Mouse (Mus musculus) midbrain, embryonic 16.5 days (tissue): ENCODE results near the gene Prr13. TPM values are rescaled to one million over a fixed set of nuclear protein-coding genes. Genes with fewer than 3 reads are reported as not detected.

ENCODE experiments used
- ATAC-seq: fragments of 200-750 bp; cut with Nextera tagmentation; 2 replicates; pipeline ENCODE4 v1.8.0; 2017; ENCODE audit warnings: moderate TSS enrichment
- H3K27ac ChIP-seq: fragments of 300-500 bp; sonication (generic); 2 replicates; pipeline ENCODE4 v1.5.1; 2014; ENCODE audit warnings: mild to moderate bottlenecking, low read length, mixed read lengths
- H3K27me3 ChIP-seq: fragments of 300-500 bp; sonication (generic); 2 replicates; pipeline ENCODE4 v1.6.1; 2014; ENCODE audit warnings: low read depth, low read length, mixed read lengths; ENCODE audit not compliant: control insufficient read depth, insufficient read depth
- H3K36me3 ChIP-seq: fragments of 300-500 bp; sonication (generic); 2 replicates; pipeline ENCODE4 v1.6.1; 2014; ENCODE audit warnings: mild to moderate bottlenecking, low read length, moderate library complexity, mixed read lengths; ENCODE audit not compliant: control insufficient read depth, insufficient read depth
- H3K4me1 ChIP-seq: fragments of 300-500 bp; sonication (generic); 2 replicates; pipeline ENCODE4 v1.6.1; 2014; ENCODE audit warnings: mild to moderate bottlenecking, low read length, mixed read lengths; ENCODE audit not compliant: control insufficient read depth, insufficient read depth
- H3K4me2 ChIP-seq: fragments of 300-500 bp; sonication (generic); 2 replicates; pipeline ENCODE4 v1.6.1; 2014; ENCODE audit warnings: mild to moderate bottlenecking, low read length, mixed read lengths
- H3K4me3 ChIP-seq: fragments of 300-500 bp; sonication (generic); 2 replicates; pipeline ENCODE4 v1.5.1; 2014; ENCODE audit warnings: low read depth, mild to moderate bottlenecking, low read length, moderate library complexity, mixed read lengths
- H3K9ac ChIP-seq: fragments of 300-500 bp; sonication (generic); 2 replicates; pipeline ENCODE4 v1.6.1; 2014; ENCODE audit warnings: low read depth, low read length, mixed read lengths
- H3K9me3 ChIP-seq: fragments of 300-500 bp; sonication (generic); replicated peaks from 2 replicates; pipeline ENCODE4 v1.6.1; 2014; ENCODE audit warnings: mild to moderate bottlenecking, low read length, mixed read lengths; ENCODE audit not compliant: control insufficient read depth, poor library complexity, severe bottlenecking
- WGBS: fragments of 180-500 bp; shearing (Covaris S2); extraction: QIAGEN DNeasy Blood & Tissue Kit; methylation state at CpG from one replicate; pipeline ENCODE4 v1.1.7; 2014; 5-methylcytosine and 5-hydroxymethylcytosine counted together
- polyA plus RNA-seq: library from polyadenylated mRNA; unstranded; fragments of >200 nt; fragmentation: Nextera tagmentation; extraction: Ambion mirVana; gene quantifications from 2 replicates; pipeline ENCODE4 v1.2.1, GENCODE M21; 2015

Gene Prr13
- polyA plus RNA-seq, 1 experiment from 2014 or later, result 106 TPM

GRCm38 (mm10) chr15:102470183-102470604 lies 11.4 kb downstream of the Prr13 start, which contains the start of gene Pcbp2:
Gene Pcbp2 (plus strand): TSS chr15:102470539.
- H3K27me3 ChIP-seq, result no peaks in the 10 kb centered on the region
- peak; percentile 98 for ATAC-seq
- H3K4me1 ChIP-seq, result peaks cover 16% of the 10 kb centered on the region
- peak within 1 kb of the TSS; percentile 88 for H3K27ac ChIP-seq
- peak within 1 kb of the TSS; percentile 76 for H3K4me2 ChIP-seq
- H3K4me3 ChIP-seq, result peak within 1 kb of the TSS; percentile 74
- WGBS, result under 1% methylated on average over 31 of the region's 40 CpGs
- peak within 1 kb of the TSS; percentile 81 for H3K9ac ChIP-seq
- H3K9me3 ChIP-seq, result no peaks in the 10 kb centered on the region
- H3K36me3 ChIP-seq, result peaks cover 6% of the 10 kb centered on the region; the same call in 1 of the 2 replicates

- H3K27ac ChIP-seq, result peak overlapping the region; percentile 88
- peak overlapping the region; percentile 76 for H3K4me2 ChIP-seq
- peak overlapping the region; percentile 74 for H3K4me3 ChIP-seq
- peak overlapping the region; percentile 81 for H3K9ac ChIP-seq
- peaks cover 16% of the 10 kb centered on the region for H3K4me1 ChIP-seq
- no peaks in the 10 kb centered on the region for H3K9me3 ChIP-seq
- ATAC-seq, result peak; percentile 66
- no peaks in the 10 kb centered on the region for H3K27me3 ChIP-seq
- peaks cover 10% of the 10 kb centered on the region for H3K36me3 ChIP-seq
- under 1% methylated on average over 34 of the region's 67 CpGs for WGBS
These were observed 11.9 kb downstream of the Prr13 start for GRCm38 (mm10) chr15:102470605-102471294.

- Histone ChIP-seq H3K27me3 (no peaks in the 10 kb centered on the region), H3K9me3 (no peaks in the 10 kb centered on the region), H3K4me3 (peak overlapping the region; percentile 74), H3K4me1 (peaks cover 16% of the 10 kb centered on the region), H3K27ac (peak overlapping the region; percentile 88), H3K9ac (peak overlapping the region; percentile 81), H3K36me3 (peaks cover 15% of the 10 kb centered on the region), H3K4me2 (peak overlapping the region; percentile 76)
- under 1% methylated on average over 10 of the region's 10 CpGs for WGBS
- ATAC-seq, result no peak
These were observed 12.4 kb downstream of the Prr13 start for GRCm38 (mm10) chr15:102471295-102471645.

GRCm38 (mm10) chr15:102471727-102472126 lies 12.9 kb downstream of the Prr13 start:
- no peak for ATAC-seq

GRCm38 (mm10) chr15:102473246-102473645 lies 14.4 kb downstream of the Prr13 start:
- H3K4me2 ChIP-seq, result no peak overlapping the region

More at GRCm38 (mm10) chr15:102471727-102472126, 12.9 kb downstream of the Prr13 start:
- Histone ChIP-seq H3K4me1 (peaks cover 16% of the 10 kb centered on the region), H3K27me3 (no peaks in the 10 kb centered on the region), H3K36me3 (peaks cover 15% of the 10 kb centered on the region), H3K27ac (no peak overlapping the region), H3K4me2 (peak overlapping the region; percentile 76), H3K4me3 (peak overlapping the region; percentile 74), H3K9me3 (no peaks in the 10 kb centered on the region), H3K9ac (no peak overlapping the region; the same call in 1 of the 2 replicates)

DNA sequence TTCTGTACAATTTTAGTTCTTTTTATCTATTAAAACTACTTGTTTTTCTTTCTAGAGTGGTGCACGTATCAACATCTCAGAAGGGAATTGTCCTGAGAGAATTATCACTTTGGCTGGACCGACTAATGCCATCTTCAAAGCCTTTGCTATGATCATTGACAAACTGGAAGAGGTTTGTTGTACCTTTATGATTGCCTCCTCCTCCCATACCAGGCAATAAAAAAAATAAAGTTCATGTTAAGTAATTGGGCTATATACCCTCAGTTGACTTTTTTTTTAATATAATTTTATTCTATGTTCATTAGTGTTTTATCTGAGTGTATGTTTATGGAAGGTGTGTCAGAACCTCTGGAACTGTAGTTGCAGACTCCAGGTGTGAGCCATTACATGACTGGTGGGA lies 15.7 kb downstream of the Prr13 start:
- H3K4me1 ChIP-seq, result peaks cover 16% of the 10 kb centered on the region
- no peak overlapping the region for H3K9ac ChIP-seq
- WGBS, result 90% methylated on average over 2 of the region's 2 CpGs
- no peaks in the 10 kb centered on the region for H3K9me3 ChIP-seq
- no peak overlapping the region for H3K4me2 ChIP-seq
- H3K27ac ChIP-seq, result no peak overlapping the region
- no peak for ATAC-seq
- peaks cover 26% of the 10 kb centered on the region for H3K36me3 ChIP-seq
- no peaks in the 10 kb centered on the region for H3K27me3 ChIP-seq
- no peak overlapping the region for H3K4me3 ChIP-seq

More at GRCm38 (mm10) chr15:102473246-102473645, 14.4 kb downstream of the Prr13 start:
- Histone ChIP-seq H3K9ac (0 out of 2 replicates have a peak overlapping the region, but pooled peaks have one; percentile 34), H3K36me3 (peaks cover 19% of the 10 kb centered on the region), H3K27me3 (no peaks in the 10 kb centered on the region), H3K4me3 (no peak overlapping the region), H3K27ac (no peak overlapping the region), H3K9me3 (no peaks in the 10 kb centered on the region), H3K4me1 (peaks cover 16% of the 10 kb centered on the region)
- no peak for ATAC-seq
- 62% methylated on average over 2 of the region's 2 CpGs for WGBS

GRCm38 (mm10) chr15:102483136-102483535 lies 24.3 kb downstream of the Prr13 start:
- no peak overlapping the region for H3K9ac ChIP-seq
- no peak for ATAC-seq
- 93% methylated on average over 3 of the region's 3 CpGs for WGBS
- H3K4me1 ChIP-seq, result no peaks in the 10 kb centered on the region
- H3K27me3 ChIP-seq, result no peaks in the 10 kb centered on the region
- peaks cover 39% of the 10 kb centered on the region for H3K36me3 ChIP-seq
- no peak overlapping the region for H3K4me2 ChIP-seq
- H3K27ac ChIP-seq, result no peak overlapping the region
- H3K9me3 ChIP-seq, result no peaks in the 10 kb centered on the region
- H3K4me3 ChIP-seq, result no peak overlapping the region

DNA sequence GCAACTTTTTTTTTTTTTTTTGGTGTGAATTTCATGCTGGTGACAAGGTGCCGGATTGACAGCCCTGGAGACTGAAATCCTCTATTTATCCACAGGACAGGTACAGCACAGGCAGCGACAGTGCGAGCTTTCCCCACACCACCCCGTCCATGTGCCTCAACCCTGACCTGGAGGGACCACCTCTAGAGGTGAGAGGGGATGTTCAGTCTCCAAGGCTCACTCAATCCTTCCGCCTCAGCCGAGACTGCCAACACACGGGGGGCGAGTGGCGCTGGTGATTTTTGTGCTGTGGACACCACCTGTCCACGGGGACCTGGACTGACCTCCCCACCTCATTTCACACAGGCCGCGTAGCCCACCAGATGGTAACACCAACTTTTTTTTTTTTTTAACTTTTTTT lies 27.0 kb downstream of the Prr13 start:
- H3K4me1 ChIP-seq, result no peaks in the 10 kb centered on the region
- H3K9me3 ChIP-seq, result no peaks in the 10 kb centered on the region
- H3K36me3 ChIP-seq, result peaks cover 43% of the 10 kb centered on the region
- ATAC-seq, result no peak
- H3K27me3 ChIP-seq, result no peaks in the 10 kb centered on the region
- no peak overlapping the region for H3K4me2 ChIP-seq
- WGBS, result 90% methylated on average over 12 of the region's 12 CpGs
- H3K4me3 ChIP-seq, result no peak overlapping the region
- H3K27ac ChIP-seq, result no peak overlapping the region
- no peak overlapping the region for H3K9ac ChIP-seq

DNA sequence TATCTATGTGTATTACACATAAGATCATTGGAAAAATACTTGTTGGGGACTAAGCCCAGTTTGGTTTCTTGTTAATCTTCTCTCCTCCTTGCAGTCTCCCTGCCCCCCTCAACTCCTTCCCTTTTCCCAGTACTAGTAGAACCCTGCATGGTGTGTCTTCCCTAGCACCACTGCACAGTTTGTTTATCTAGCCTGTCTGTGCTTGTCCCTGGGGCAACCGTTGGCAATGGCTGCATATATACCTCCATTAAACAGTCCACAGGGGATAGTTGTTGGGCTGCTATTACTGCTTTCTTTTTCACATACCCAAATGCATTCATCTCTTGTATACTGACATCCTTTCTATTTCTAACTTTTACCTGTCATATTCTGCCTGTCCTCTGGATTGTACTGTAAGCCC lies 28.8 kb downstream of the Prr13 start:
- H3K9ac ChIP-seq, result no peak overlapping the region
- no peak overlapping the region for H3K27ac ChIP-seq
- H3K9me3 ChIP-seq, result no peaks in the 10 kb centered on the region
- no peak for ATAC-seq
- WGBS, result 81% methylated on average over 1 of the region's 1 CpGs
- H3K4me2 ChIP-seq, result no peak overlapping the region
- peaks cover 42% of the 10 kb centered on the region for H3K36me3 ChIP-seq
- no peaks in the 10 kb centered on the region for H3K27me3 ChIP-seq
- no peak overlapping the region for H3K4me3 ChIP-seq
- H3K4me1 ChIP-seq, result no peaks in the 10 kb centered on the region
